Mouse (Mus musculus): ENCODE measurements around the gene Dnajb3. TPM values are rescaled to one million over a fixed set of nuclear protein-coding genes. Genes with fewer than 3 reads are reported as not detected.

Dnajb3 gene
- polyA plus RNA-seq, 1 experiment from 2014 or later = 6.9 TPM

DNA sequence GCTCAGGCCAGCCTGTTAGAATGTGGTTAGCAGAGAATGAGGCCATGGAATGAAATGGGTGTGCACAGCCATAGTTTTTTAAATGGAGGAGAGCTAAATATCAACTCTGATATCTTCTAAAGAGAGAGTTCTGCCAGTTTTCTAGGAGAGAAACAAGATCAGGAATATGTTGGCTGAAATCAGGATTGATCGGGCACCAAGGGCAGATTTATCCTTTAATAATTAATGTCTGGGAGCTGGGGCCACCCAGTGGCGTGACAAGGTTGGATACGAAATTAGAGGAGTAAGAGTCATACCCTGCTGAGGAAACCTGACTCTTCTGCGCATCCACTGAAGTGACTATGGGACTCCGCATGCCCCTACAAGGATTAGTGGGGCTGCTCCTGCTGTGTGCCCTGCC is 39.9 kb downstream of the Dnajb3 start, which contains the start of gene Ugt1a5:
Gene Ugt1a5 (plus strand): TSS at position 302 of the 400 bp plus-strand sequence.
- Histone ChIP-seq H3K4me1 (no peaks in the 10 kb centered on the region), H3K27me3 (no peaks in the 10 kb centered on the region), H3K9ac (no peak within 1 kb of the TSS), H3K27ac (no peak within 1 kb of the TSS), H3K4me2 (no peak within 1 kb of the TSS), H3K36me3 (no peaks in the 10 kb centered on the region), H3K9me3 (no peaks in the 10 kb centered on the region), H3K4me3 (no peak within 1 kb of the TSS)
- 69% methylated on average over 5 of the region's 5 CpGs for WGBS
- ATAC-seq (ENCODE audit: borderline replicate concordance, extremely low read depth, low FRiP score, low TSS enrichment) = no peak

DNA sequence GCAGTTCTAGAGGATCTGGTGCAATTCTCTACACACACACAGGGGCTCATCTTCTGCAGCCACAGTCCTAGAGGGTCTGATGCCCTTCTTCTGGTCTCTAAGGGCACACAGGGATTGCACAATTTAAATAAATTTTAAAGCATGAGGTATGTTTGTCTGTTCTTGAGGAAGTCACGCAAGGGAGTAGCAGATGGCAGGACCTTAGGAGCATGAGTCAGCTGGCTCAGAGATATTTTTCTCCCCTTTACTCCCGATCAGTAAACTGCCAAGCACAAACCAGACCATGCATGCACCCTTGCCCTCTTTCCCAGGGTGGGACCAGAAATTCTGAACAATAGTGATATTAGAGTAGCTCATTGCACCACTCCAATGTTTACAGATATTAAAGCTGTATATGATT is 47.2 kb downstream of the Dnajb3 start:
- ATAC-seq (ENCODE audit: borderline replicate concordance, extremely low read depth, low FRiP score, low TSS enrichment) = no peak
- Histone ChIP-seq H3K9me3 (no peaks in the 10 kb centered on the region), H3K4me2 (no peak overlapping the region), H3K4me3 (no peak overlapping the region), H3K9ac (no peak overlapping the region), H3K27ac (no peak overlapping the region), H3K27me3 (no peaks in the 10 kb centered on the region), H3K36me3 (no peaks in the 10 kb centered on the region), H3K4me1 (no peaks in the 10 kb centered on the region)
- WGBS = 73% methylated on average over 2 of the region's 2 CpGs

Other genes starting within 250 kb of the Dnajb3 start
- gene Usp40, start 197.2 kb downstream of the Dnajb3 start, polyA plus RNA-seq (2015; fragmentation: Nextera tagmentation; extraction: Ambion mirVana) = 34.6 and 36.8 TPM in 2 replicates
- gene Ugt1a10, start 150.4 kb downstream of the Dnajb3 start, polyA plus RNA-seq (2015; fragmentation: Nextera tagmentation; extraction: Ambion mirVana) = 0.22 TPM in 1 of 2 replicates, not detected in the other
- gene Ugt1a9, start 135.0 kb downstream of the Dnajb3 start, polyA plus RNA-seq (2015; fragmentation: Nextera tagmentation; extraction: Ambion mirVana) = not detected in 2 replicates
- not detected in 2 replicates for gene Ugt1a8, start 118.0 kb downstream of the Dnajb3 start, polyA plus RNA-seq (2015; fragmentation: Nextera tagmentation; extraction: Ambion mirVana)
- gene Ugt1a7c, start 110.7 kb downstream of the Dnajb3 start, polyA plus RNA-seq (2015; fragmentation: Nextera tagmentation; extraction: Ambion mirVana) = 2.3 and 3.1 TPM in 2 replicates
- 0.08 and 0.32 TPM in 2 replicates for gene Ugt1a6b, start 102.5 kb downstream of the Dnajb3 start, polyA plus RNA-seq (2015; fragmentation: Nextera tagmentation; extraction: Ambion mirVana)
- gene Ugt1a6a, start 71.0 kb downstream of the Dnajb3 start, polyA plus RNA-seq (2015; fragmentation: Nextera tagmentation; extraction: Ambion mirVana) = 3.2 and 3.3 TPM in 2 replicates
- not detected in 2 replicates for gene Ugt1a5, start 39.8 kb downstream of the Dnajb3 start, polyA plus RNA-seq (2015; fragmentation: Nextera tagmentation; extraction: Ambion mirVana)
- gene Ugt1a2, start 5.2 kb downstream of the Dnajb3 start, polyA plus RNA-seq (2015; fragmentation: Nextera tagmentation; extraction: Ambion mirVana) = 0.22 TPM in 1 of 2 replicates, not detected in the other
- 0.11 TPM in 1 of 2 replicates, not detected in the other for gene Ugt1a1, start 6.2 kb upstream of the Dnajb3 start, polyA plus RNA-seq (2015; fragmentation: Nextera tagmentation; extraction: Ambion mirVana)
- gene Mroh2a, start 21.2 kb upstream of the Dnajb3 start, polyA plus RNA-seq (2015; fragmentation: Nextera tagmentation; extraction: Ambion mirVana) = 0.90 and 1.1 TPM in 2 replicates
- gene Hjurp, start 71.9 kb upstream of the Dnajb3 start, polyA plus RNA-seq (2015; fragmentation: Nextera tagmentation; extraction: Ambion mirVana) = 184 and 198 TPM in 2 replicates
- gene Trpm8, start 71.9 kb upstream of the Dnajb3 start, polyA plus RNA-seq (2015; fragmentation: Nextera tagmentation; extraction: Ambion mirVana) = 0.04 and 0.10 TPM in 2 replicates
- gene Spp2, start 201.2 kb upstream of the Dnajb3 start, polyA plus RNA-seq (2015; fragmentation: Nextera tagmentation; extraction: Ambion mirVana) = 0.75 and 2.5 TPM in 2 replicates

Data from lung, embryonic 15.5 days (tissue).